ENCODE assay signal across 29 mouse cellular contexts in the genomic region with DNA sequence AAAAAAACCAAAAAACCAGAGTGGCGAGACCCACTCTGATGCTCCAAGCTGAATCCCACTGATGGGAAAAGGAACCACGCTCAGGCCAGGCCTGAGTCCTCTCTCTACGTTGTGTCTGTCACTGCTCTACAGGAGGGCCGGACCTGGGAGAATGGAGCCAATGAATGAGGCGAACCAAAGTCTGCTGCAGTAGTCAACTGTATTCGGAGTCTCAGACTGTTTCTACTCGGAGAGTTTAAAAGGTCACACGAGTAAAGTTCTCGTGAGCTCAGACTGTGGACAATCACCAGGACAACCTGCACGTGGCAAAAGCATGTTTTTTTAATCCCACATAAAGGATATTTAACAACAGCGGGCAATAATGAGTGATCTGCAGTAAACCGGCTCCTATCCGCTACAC. TPM values are rescaled to one million over a fixed set of nuclear protein-coding genes. Genes with fewer than 3 reads are reported as not detected.
A peak's percentile ranks its signal among the peaks of the same experiment; 100 is the strongest.
DNase-seq lines count a peak whose midpoint lies in the region; TF ChIP-seq lines count a peak whose summit lies in the region.
"Had no signal": no experiment of that assay in that cellular context is flagged by ENCODE, and none has a peak within 500 bp of the region (broad histone marks: within the 10 kb centered on the region; RNA-seq: fewer than 3 reads in every experiment).

No protein-coding gene starts in this region.

- no peak for TF ChIP-seq POLR2A in kidney, adult 2 months (IDR thresholded peaks at IDR 0.05; ENCODE audit: low read depth, low read length)
- no peak for TF ChIP-seq POLR2A in testis, adult 2 months (IDR thresholded peaks at IDR 0.05; ENCODE audit: control insufficient read depth, low read depth, low read length)

- peak; percentile 25 for DNase-seq in kidney, adult 2 months
- DNase-seq in kidney, postnatal 4 days: no peak
- DNase-seq in testis, postnatal 14 days (ENCODE audit: low spot score): no peak
- peak; percentile 56 for DNase-seq in ZHBTc4 (ENCODE audit: low read depth, low spot score)
- no peak for DNase-seq in adipocyte (ENCODE audit: low spot score)
- DNase-seq: adrenal gland, adult 8-10 months; adrenal gland, postnatal 25 days; B cell, adult 2 months; cerebellum, adult 11-12 months; cerebellum, adult 8-10 months; cerebellum, postnatal 10 days; cerebellum, postnatal 36 days; embryo, embryonic 11 days; gastrocnemius, postnatal 10 days; gastrocnemius, postnatal 36 days; heart, adult 2 months; heart, postnatal 14 days; heart, postnatal 4 days had no signal

- H3K4me1 ChIP-seq in kidney, adult 2 months (ENCODE audit: control insufficient read depth, insufficient read depth, low read length): peaks cover 2% of the 10 kb centered on the region; the same call in 1 of the 2 replicates
- peaks cover 22% of the 10 kb centered on the region for H3K4me1 ChIP-seq in testis, adult 2 months (ENCODE audit: control insufficient read depth, insufficient read depth, low read length)
- H3K4me1 ChIP-seq: embryonic facial prominence, embryonic 10.5 days; heart, embryonic 13.5 days had no signal

- H3K27ac ChIP-seq in kidney, adult 2 months (ENCODE audit: insufficient read depth, low read depth, low read length): no peak overlapping the region
- no peak overlapping the region for H3K27ac ChIP-seq in testis, adult 2 months (ENCODE audit: control insufficient read depth, insufficient read depth, low read depth, low read length)
- H3K27ac ChIP-seq: embryonic facial prominence, embryonic 10.5 days; embryonic facial prominence, embryonic 13.5 days; forebrain, embryonic 12.5 days; forebrain, embryonic 15.5 days; heart, adult 2 months; heart, embryonic 10.5 days; heart, embryonic 13.5 days; hindbrain, embryonic 14.5 days; hindbrain, postnatal 0 days had no signal

- no peaks in the 10 kb centered on the region for H3K27me3 ChIP-seq in kidney, adult 2 months (replicated peaks; ENCODE audit: control insufficient read depth, insufficient read depth, low read length)
- H3K27me3 ChIP-seq in testis, adult 2 months (ENCODE audit: control insufficient read depth, insufficient read depth, low read length): no peaks in the 10 kb centered on the region
- H3K27me3 ChIP-seq: CH12.LX; embryonic facial prominence, embryonic 13.5 days; forebrain, embryonic 12.5 days; forebrain, embryonic 15.5 days; heart, embryonic 13.5 days had no signal

- H3K36me3 ChIP-seq in kidney, adult 2 months (ENCODE audit: control insufficient read depth, insufficient read depth, low read length): no peaks in the 10 kb centered on the region
- no peaks in the 10 kb centered on the region for H3K36me3 ChIP-seq in testis, adult 2 months (ENCODE audit: control insufficient read depth, insufficient read depth, low read length)
- H3K36me3 ChIP-seq: embryonic facial prominence, embryonic 10.5 days; embryonic facial prominence, embryonic 13.5 days; forebrain, embryonic 12.5 days; forebrain, embryonic 15.5 days; heart, embryonic 10.5 days; heart, embryonic 13.5 days had no signal

- 65% methylated on average over 13 of the region's 13 CpGs for WGBS in kidney, adult 2 months

- no peak overlapping the region for H3K4me3 ChIP-seq in kidney, adult 2 months (ENCODE audit: insufficient read depth, low read depth, low read length)
- H3K4me3 ChIP-seq in testis, adult 2 months (ENCODE audit: control insufficient read depth, low read depth, low read length): peak overlapping the region; percentile 26; the same call in 1 of the 2 replicates
- H3K4me3 ChIP-seq: embryonic facial prominence, embryonic 10.5 days; embryonic facial prominence, embryonic 13.5 days; erythroblast, embryonic 14.5 days; forebrain, embryonic 12.5 days; forebrain, embryonic 15.5 days; heart, adult 2 months; heart, embryonic 10.5 days; heart, embryonic 13.5 days had no signal

- TF ChIP-seq CTCF in kidney, adult 2 months (conservative IDR thresholded peaks at IDR 0.05; ENCODE audit: insufficient read depth, insufficient read length, low read depth, low read length): no peak
- no peak for TF ChIP-seq CTCF in testis, adult 2 months (IDR thresholded peaks at IDR 0.05; ENCODE audit: control insufficient read depth, insufficient read depth, insufficient replicate concordance, low read depth, low read length)

RNA-seq across cellular contexts. Expression of a gene that starts 28.8 kb away (rescaled TPM):
- polyA plus RNA-seq in kidney, adult 2 months (2012; rRNA removed): 1.7 and 2.6 TPM in 2 replicates
- polyA plus RNA-seq in testis, adult 2 months (2012; rRNA removed): 49.2 and 49.5 TPM in 2 replicates

Comparison
In these comparisons a context has a peak if more than half of its experiments do, and no peak if none do; other contexts are left out.
1. DNase-seq: peak in kidney, adult 2 months (single experiment) and ZHBTc4 (single experiment); none in kidney, postnatal 4 days (0 of 2), testis, postnatal 14 days (single experiment) and adipocyte (single experiment).
2. RNA of a gene that starts 28.8 kb away (polyA plus RNA-seq): 49.2 to 49.5 TPM in testis, adult 2 months; 1.7 to 2.6 TPM in kidney, adult 2 months; every median in the first group is over 10 times any median in the second.